Mouse (Mus musculus) liver, embryonic 12.5 days (tissue): ENCODE measurements around the gene Pax6. TPM values are rescaled to one million over a fixed set of nuclear protein-coding genes. Genes with fewer than 3 reads are reported as not detected.
A peak's percentile ranks its signal among the peaks of the same experiment; 100 is the strongest.

Source experiments
- ATAC-seq: fragments of 200-750 bp; cut with Nextera tagmentation; 2 replicates; pipeline ENCODE4 v1.8.0; 2017; ENCODE audit warnings: moderate number of reproducible peaks, mild to moderate bottlenecking, moderate library complexity
- H3K27ac ChIP-seq: fragments of 300-500 bp; sonication (generic); 2 replicates; pipeline ENCODE4 v1.5.1; 2016; ENCODE audit warnings: mild to moderate bottlenecking
- H3K27me3 ChIP-seq: fragments of 300-500 bp; sonication (generic); replicated peaks from 2 replicates; pipeline ENCODE4 v1.6.1; 2016; ENCODE audit warnings: mild to moderate bottlenecking, moderate library complexity
- H3K36me3 ChIP-seq: fragments of 300-500 bp; sonication (generic); 2 replicates; pipeline ENCODE4 v1.6.1; 2016; ENCODE audit warnings: mild to moderate bottlenecking, moderate library complexity
- H3K4me1 ChIP-seq: fragments of 300-500 bp; sonication (generic); 2 replicates; pipeline ENCODE4 v1.6.1; 2016
- H3K4me2 ChIP-seq: fragments of 300-500 bp; sonication (generic); 2 replicates; pipeline ENCODE4 v1.6.1; 2016; ENCODE audit warnings: mild to moderate bottlenecking, moderate library complexity
- H3K4me3 ChIP-seq: fragments of 300-500 bp; sonication (generic); 2 replicates; pipeline ENCODE4 v1.5.1; 2016; ENCODE audit warnings: mild to moderate bottlenecking, moderate library complexity
- H3K9ac ChIP-seq: fragments of 300-500 bp; sonication (generic); 2 replicates; pipeline ENCODE4 v1.6.1; 2016; ENCODE audit warnings: mild to moderate bottlenecking, moderate library complexity
- H3K9me3 ChIP-seq: fragments of 300-500 bp; sonication (generic); replicated peaks from 2 replicates; pipeline ENCODE4 v1.6.1; 2016; ENCODE audit warnings: mild to moderate bottlenecking, moderate library complexity
- WGBS: fragments of 180-500 bp; shearing (Covaris S2); methylation state at CpG from one replicate; pipeline ENCODE4 v1.1.7; 2016; ENCODE audit not compliant: insufficient replicate concordance; 5-methylcytosine and 5-hydroxymethylcytosine counted together
- polyA plus RNA-seq: library from polyadenylated mRNA; unstranded; fragments of >200 nt; fragmentation: Nextera tagmentation; extraction: Ambion mirVana; gene quantifications from 2 replicates; pipeline ENCODE4 v1.2.1, GENCODE M21; 2016

Gene Pax6
- polyA plus RNA-seq, 1 experiment from 2014 or later = 0.05 TPM

GRCm38 (mm10) chr2:105680146-105680998 is 11.7 kb downstream of the Pax6 start:
- no peak for ATAC-seq
- no peak overlapping the region for H3K9ac ChIP-seq
- H3K36me3 ChIP-seq = no peaks in the 10 kb centered on the region
- H3K27me3 ChIP-seq = peaks cover 97% of the 10 kb centered on the region
- no peaks in the 10 kb centered on the region for H3K9me3 ChIP-seq
- 2% methylated on average over 24 of the region's 24 CpGs for WGBS
- no peak overlapping the region for H3K4me3 ChIP-seq
- no peak overlapping the region for H3K4me2 ChIP-seq
- peaks cover 15% of the 10 kb centered on the region for H3K4me1 ChIP-seq
- H3K27ac ChIP-seq = no peak overlapping the region

- H3K27me3 ChIP-seq = peaks cover 97% of the 10 kb centered on the region
- no peak for ATAC-seq
- no peak overlapping the region for H3K4me3 ChIP-seq
- H3K9me3 ChIP-seq = no peaks in the 10 kb centered on the region
- no peak overlapping the region for H3K27ac ChIP-seq
- no peak overlapping the region for H3K9ac ChIP-seq
- H3K4me2 ChIP-seq = no peak overlapping the region
- no peaks in the 10 kb centered on the region for H3K36me3 ChIP-seq
- 4% methylated on average over 30 of the region's 30 CpGs for WGBS
- peaks cover 12% of the 10 kb centered on the region for H3K4me1 ChIP-seq
Observed at GRCm38 (mm10) chr2:105680999-105681710, 12.5 kb downstream of the Pax6 start.

- peak overlapping the region; percentile 37 for H3K4me2 ChIP-seq
- H3K4me3 ChIP-seq = peak overlapping the region; percentile 17; the same call in 1 of the 2 replicates
- no peak overlapping the region for H3K9ac ChIP-seq
- H3K27me3 ChIP-seq = peaks cover 97% of the 10 kb centered on the region
- H3K4me1 ChIP-seq = peaks cover 9% of the 10 kb centered on the region; the same call in 1 of the 2 replicates
- H3K9me3 ChIP-seq = no peaks in the 10 kb centered on the region
- no peak for ATAC-seq
- under 1% methylated on average over 23 of the region's 23 CpGs for WGBS
- H3K36me3 ChIP-seq = no peaks in the 10 kb centered on the region
- no peak overlapping the region for H3K27ac ChIP-seq
Observed at GRCm38 (mm10) chr2:105682011-105682501, 13.4 kb downstream of the Pax6 start.

- H3K4me1 ChIP-seq = peaks cover 9% of the 10 kb centered on the region; the same call in 1 of the 2 replicates
- no peaks in the 10 kb centered on the region for H3K36me3 ChIP-seq
- no peaks in the 10 kb centered on the region for H3K9me3 ChIP-seq
- H3K27me3 ChIP-seq = peaks cover 97% of the 10 kb centered on the region
- H3K9ac ChIP-seq = no peak overlapping the region
- WGBS = under 1% methylated on average over 21 of the region's 21 CpGs
- no peak for ATAC-seq
- peak overlapping the region; percentile 37; the same call in 1 of the 2 replicates for H3K4me2 ChIP-seq
- 0 out of 2 replicates have a peak overlapping the region, but pooled peaks have one; percentile 17 for H3K4me3 ChIP-seq
- H3K27ac ChIP-seq = no peak overlapping the region
Observed at GRCm38 (mm10) chr2:105682634-105683351, 14.1 kb downstream of the Pax6 start.

- 2% methylated on average over 22 of the region's 22 CpGs for WGBS
- Histone ChIP-seq H3K4me1 (peaks cover 9% of the 10 kb centered on the region), H3K27me3 (peaks cover 97% of the 10 kb centered on the region), H3K9ac (no peak overlapping the region), H3K9me3 (no peaks in the 10 kb centered on the region), H3K36me3 (no peaks in the 10 kb centered on the region), H3K4me3 (no peak overlapping the region), H3K4me2 (no peak overlapping the region), H3K27ac (no peak overlapping the region)
- ATAC-seq = no peak
Observed at GRCm38 (mm10) chr2:105683771-105684410, 15.2 kb downstream of the Pax6 start.

- Histone ChIP-seq H3K27me3 (peaks cover 97% of the 10 kb centered on the region), H3K4me3 (no peak overlapping the region), H3K27ac (no peak overlapping the region), H3K4me2 (no peak overlapping the region), H3K4me1 (peaks cover 9% of the 10 kb centered on the region), H3K36me3 (no peaks in the 10 kb centered on the region), H3K9me3 (no peaks in the 10 kb centered on the region), H3K9ac (no peak overlapping the region)
- 8% methylated on average over 11 of the region's 11 CpGs for WGBS
- no peak for ATAC-seq
Observed at GRCm38 (mm10) chr2:105684991-105685650, 16.4 kb downstream of the Pax6 start.

GRCm38 (mm10) chr2:105685651-105686050 is 17.0 kb downstream of the Pax6 start:
- no peaks in the 10 kb centered on the region for H3K36me3 ChIP-seq
- WGBS = 4% methylated on average over 11 of the region's 11 CpGs
- no peak overlapping the region for H3K9ac ChIP-seq
- no peak for ATAC-seq
- H3K27me3 ChIP-seq = peaks cover 97% of the 10 kb centered on the region
- no peak overlapping the region for H3K27ac ChIP-seq
- H3K4me2 ChIP-seq = no peak overlapping the region
- no peaks in the 10 kb centered on the region for H3K9me3 ChIP-seq
- peaks cover 9% of the 10 kb centered on the region for H3K4me1 ChIP-seq
- H3K4me3 ChIP-seq = no peak overlapping the region

GRCm38 (mm10) chr2:105686363-105687316 is 17.9 kb downstream of the Pax6 start:
- Histone ChIP-seq H3K9me3 (no peaks in the 10 kb centered on the region), H3K27ac (no peak overlapping the region), H3K36me3 (no peaks in the 10 kb centered on the region), H3K9ac (no peak overlapping the region), H3K4me2 (no peak overlapping the region), H3K27me3 (peaks cover 97% of the 10 kb centered on the region), H3K4me3 (no peak overlapping the region), H3K4me1 (peaks cover 9% of the 10 kb centered on the region)
- 4% methylated on average over 36 of the region's 36 CpGs for WGBS
- no peak for ATAC-seq

GRCm38 (mm10) chr2:105687317-105687991 is 18.8 kb downstream of the Pax6 start:
- Histone ChIP-seq H3K27ac (no peak overlapping the region), H3K4me2 (peak overlapping the region; percentile 30), H3K9ac (no peak overlapping the region), H3K36me3 (no peaks in the 10 kb centered on the region), H3K9me3 (no peaks in the 10 kb centered on the region), H3K4me3 (0 out of 2 replicates have a peak overlapping the region, but pooled peaks have one; percentile 8), H3K4me1 (peaks cover 3% of the 10 kb centered on the region; the same call in 1 of the 2 replicates), H3K27me3 (peaks cover 97% of the 10 kb centered on the region)
- peak; percentile 47; the same call in 1 of the 2 replicates for ATAC-seq
- 5% methylated on average over 13 of the region's 13 CpGs for WGBS

GRCm38 (mm10) chr2:105688011-105688410 is 19.3 kb downstream of the Pax6 start:
- ATAC-seq = no peak
- no peak overlapping the region for H3K9ac ChIP-seq
- H3K4me3 ChIP-seq = 0 out of 2 replicates have a peak overlapping the region, but pooled peaks have one; percentile 8
- no peaks in the 10 kb centered on the region for H3K36me3 ChIP-seq
- peak overlapping the region; percentile 30 for H3K4me2 ChIP-seq
- whole genome bisulfite sequencing = 2% methylated on average over 17 of the region's 17 CpGs
- H3K27ac ChIP-seq = no peak overlapping the region
- H3K9me3 ChIP-seq = no peaks in the 10 kb centered on the region
- no peaks in the 10 kb centered on the region; the same call in 1 of the 2 replicates for H3K4me1 ChIP-seq
- peaks cover 97% of the 10 kb centered on the region for H3K27me3 ChIP-seq
